Mouse (Mus musculus) neural tube, embryonic 14.5 days (tissue): ENCODE data around the gene Efs. TPM values are rescaled to one million over a fixed set of nuclear protein-coding genes. Genes with fewer than 3 reads are reported as not detected.

Experiments used
- ATAC-seq: fragments of 200-750 bp; cut with Nextera tagmentation; 2 replicates; pipeline ENCODE4 v1.8.0; 2017; ENCODE audit warnings: low read depth, mild to moderate bottlenecking, moderate TSS enrichment, moderate library complexity
- H3K27ac ChIP-seq: fragments of 300-500 bp; sonication (generic); 2 replicates; pipeline ENCODE4 v1.5.1; 2014; ENCODE audit warnings: low read depth, mild to moderate bottlenecking, control low read depth, low read length, moderate library complexity, mixed read lengths
- H3K27me3 ChIP-seq: fragments of 300-500 bp; sonication (generic); 2 replicates; pipeline ENCODE4 v1.6.1; 2014; ENCODE audit warnings: low read length; ENCODE audit not compliant: control insufficient read depth, insufficient read depth
- H3K36me3 ChIP-seq: fragments of 300-500 bp; sonication (generic); 2 replicates; pipeline ENCODE4 v1.6.1; 2014; ENCODE audit warnings: low read length, mixed read lengths; ENCODE audit not compliant: control insufficient read depth, insufficient read depth
- H3K4me1 ChIP-seq: fragments of 300-500 bp; sonication (generic); 2 replicates; pipeline ENCODE4 v1.6.1; 2014; ENCODE audit warnings: low read length; ENCODE audit not compliant: control insufficient read depth, insufficient read depth
- H3K4me2 ChIP-seq: fragments of 300-500 bp; sonication (generic); 2 replicates; pipeline ENCODE4 v1.6.1; 2014; ENCODE audit warnings: mild to moderate bottlenecking, low read depth, low read length, control low read depth
- H3K4me3 ChIP-seq: fragments of 300-500 bp; sonication (generic); 2 replicates; pipeline ENCODE4 v1.5.1; 2014; ENCODE audit warnings: low read depth, low read length, control low read depth, mixed read lengths
- H3K9ac ChIP-seq: fragments of 300-500 bp; sonication (generic); replicated peaks from 2 replicates; pipeline ENCODE4 v1.6.1; 2014; ENCODE audit warnings: low read depth, mild to moderate bottlenecking, control low read depth, low read length, mixed read lengths
- H3K9me3 ChIP-seq: fragments of 300-500 bp; sonication (generic); 2 replicates; pipeline ENCODE4 v1.6.1; 2016; ENCODE audit warnings: low read length; ENCODE audit not compliant: control insufficient read depth
- WGBS: fragments of 180-500 bp; shearing (Covaris S2); extraction: QIAGEN DNeasy Blood & Tissue Kit; methylation state at CpG from one replicate; pipeline ENCODE4 v1.1.7; 2014; 5-methylcytosine and 5-hydroxymethylcytosine counted together
- polyA plus RNA-seq: library from polyadenylated mRNA; unstranded; fragments of >200 nt; fragmentation: Nextera tagmentation; extraction: Ambion mirVana; gene quantifications from 2 replicates; pipeline ENCODE4 v1.2.1, GENCODE M21; 2014

Efs gene
- polyA plus RNA-seq, 1 experiment from 2014 or later, result 9.9 TPM

DNA sequence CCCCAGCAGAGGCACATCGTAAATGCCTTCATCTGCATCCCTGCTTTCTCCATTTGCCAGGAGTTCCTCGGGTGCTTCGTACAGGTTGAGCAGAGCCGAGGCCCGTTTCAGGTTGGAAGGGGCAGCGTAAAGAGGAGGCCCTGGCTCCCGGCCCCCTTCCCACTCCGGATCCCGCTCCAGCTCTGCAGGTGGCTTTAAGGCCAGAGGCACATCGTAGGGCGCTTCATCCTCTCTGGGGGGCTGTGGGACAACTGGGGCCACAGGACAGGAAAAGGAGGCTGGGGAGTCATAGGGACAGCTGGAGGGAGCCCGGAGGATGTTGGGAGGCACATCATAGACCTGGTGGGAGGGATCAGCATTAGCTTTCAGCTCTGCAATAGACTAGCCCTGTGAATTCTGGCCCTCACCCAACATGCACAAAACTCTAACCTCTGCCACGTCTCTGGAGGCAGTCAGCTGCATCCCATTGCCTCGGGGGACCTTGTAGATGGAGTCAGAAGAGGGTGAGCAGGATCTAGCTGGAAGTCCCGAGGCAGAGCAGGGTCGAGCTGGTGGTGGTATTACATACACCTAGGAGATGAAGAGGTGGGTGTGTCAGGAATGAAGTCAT lies 5.7 kb downstream of the Efs start:
- Histone ChIP-seq H3K27me3 (no peaks in the 10 kb centered on the region), H3K36me3 (peaks cover 6% of the 10 kb centered on the region; the same call in 1 of the 2 replicates), H3K27ac (no peak overlapping the region), H3K9ac (no peak overlapping the region), H3K9me3 (no peaks in the 10 kb centered on the region; the same call in 1 of the 2 replicates), H3K4me2 (no peak overlapping the region), H3K4me3 (no peak overlapping the region), H3K4me1 (peaks cover 1% of the 10 kb centered on the region; the same call in 1 of the 2 replicates)
- no peak for ATAC-seq
- 92% methylated on average over 16 of the region's 16 CpGs for WGBS

DNA sequence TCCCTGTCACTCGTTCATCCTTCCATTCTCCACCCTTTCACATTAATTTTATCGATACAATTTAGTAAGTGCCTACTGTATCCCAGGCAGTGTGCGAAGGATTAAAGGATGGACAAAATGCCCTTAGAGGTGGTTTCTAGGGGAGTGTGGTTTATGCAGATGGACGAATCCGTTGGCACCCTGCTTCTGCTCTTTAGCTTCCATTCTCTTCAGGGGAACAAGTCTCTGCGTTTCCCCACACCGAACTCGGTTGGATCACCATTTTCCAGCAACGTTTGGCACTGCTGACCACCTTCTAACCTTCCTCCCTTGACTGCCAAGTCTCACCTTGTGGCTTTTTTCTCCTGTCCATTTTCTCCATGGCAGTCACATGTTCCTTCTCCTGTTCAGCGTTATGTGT lies 12.6 kb downstream of the Efs start:
- Histone ChIP-seq H3K36me3 (peaks cover 24% of the 10 kb centered on the region), H3K9me3 (no peaks in the 10 kb centered on the region), H3K27me3 (no peaks in the 10 kb centered on the region), H3K27ac (peak overlapping the region; percentile 93), H3K4me1 (peaks cover 20% of the 10 kb centered on the region; the same call in 1 of the 2 replicates), H3K9ac (peak overlapping the region; percentile 97), H3K4me3 (peak overlapping the region; percentile 88), H3K4me2 (peak overlapping the region; percentile 96)
- WGBS, result 16% methylated on average over 10 of the region's 10 CpGs
- no peak for ATAC-seq

DNA sequence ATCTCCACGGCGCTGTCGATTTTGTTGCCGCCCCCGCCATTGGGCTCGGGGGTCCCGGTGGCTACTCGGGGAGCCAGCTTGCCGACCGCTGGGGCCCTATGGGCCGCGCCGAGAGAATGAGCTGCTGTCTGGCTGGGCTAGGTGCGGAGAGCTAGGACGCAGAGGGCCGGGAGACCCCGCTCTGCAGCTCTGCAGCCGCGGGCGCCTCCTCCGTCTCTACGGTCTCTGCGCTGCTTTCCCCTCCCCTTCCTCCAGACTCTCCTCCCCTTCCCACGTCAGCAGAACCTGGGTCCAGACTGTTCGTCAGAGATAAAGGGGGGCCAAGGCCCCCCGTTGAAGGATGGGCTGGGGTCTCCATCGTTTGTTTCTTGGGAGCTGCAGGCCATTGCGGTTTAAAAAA lies 13.0 kb downstream of the Efs start, which contains the start of gene Slc22a17:
Gene Slc22a17 (minus strand): TSS at position 247 of the 400 bp plus-strand sequence.
- Histone ChIP-seq H3K27me3 (no peaks in the 10 kb centered on the region), H3K27ac (peak within 1 kb of the TSS; percentile 93), H3K9ac (peak within 1 kb of the TSS; percentile 97), H3K36me3 (peaks cover 29% of the 10 kb centered on the region), H3K4me2 (peak within 1 kb of the TSS; percentile 96), H3K4me1 (peaks cover 20% of the 10 kb centered on the region; the same call in 1 of the 2 replicates), H3K4me3 (peak within 1 kb of the TSS; percentile 88), H3K9me3 (no peaks in the 10 kb centered on the region)
- WGBS, result under 1% methylated on average over 24 of the region's 28 CpGs
- peak; percentile 98 for ATAC-seq

DNA sequence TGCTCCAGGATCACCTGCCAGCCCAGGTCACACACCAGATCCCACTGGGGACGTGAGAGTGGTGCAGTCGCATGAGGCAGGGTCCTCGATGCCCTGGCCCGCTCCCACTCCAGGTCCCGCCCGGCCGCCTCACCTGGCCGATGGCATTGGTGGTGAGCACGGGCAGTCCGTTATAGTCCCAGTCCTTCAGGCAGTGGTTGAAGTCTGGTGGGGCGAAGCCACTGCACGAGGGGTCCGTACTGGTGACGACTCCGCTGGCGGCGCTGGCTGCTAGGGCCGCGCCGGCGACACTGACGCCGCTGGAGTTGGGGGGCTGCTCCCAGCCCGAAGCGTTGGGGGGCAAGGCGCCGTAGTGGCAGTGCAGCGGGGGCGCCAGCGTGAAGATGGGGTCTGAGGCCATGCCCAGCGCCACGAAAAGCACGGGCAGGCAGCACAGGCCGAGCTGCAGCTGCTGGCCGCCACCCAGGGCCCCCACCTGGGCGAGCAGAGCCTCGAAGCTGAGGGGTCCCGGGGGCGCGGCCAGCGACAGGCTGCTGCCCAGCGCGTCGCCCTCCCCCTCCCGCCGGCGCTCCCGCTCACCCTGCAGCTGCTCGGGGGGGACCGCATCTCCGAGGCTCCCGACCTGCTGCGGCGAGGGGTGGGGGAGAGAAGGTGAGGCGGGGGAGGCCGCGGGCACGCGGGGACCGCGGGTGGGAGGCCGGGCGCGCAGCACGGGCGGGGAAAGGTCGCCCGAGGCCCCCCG lies 13.6 kb downstream of the Efs start:
- Histone ChIP-seq H3K9me3 (no peaks in the 10 kb centered on the region), H3K4me1 (peaks cover 20% of the 10 kb centered on the region; the same call in 1 of the 2 replicates), H3K4me2 (peak overlapping the region; percentile 96), H3K9ac (peak overlapping the region; percentile 97), H3K27me3 (no peaks in the 10 kb centered on the region), H3K4me3 (peak overlapping the region; percentile 88), H3K27ac (peak overlapping the region; percentile 93), H3K36me3 (peaks cover 35% of the 10 kb centered on the region)
- 2% methylated on average over 62 of the region's 69 CpGs for WGBS
- ATAC-seq, result peak; percentile 70

DNA sequence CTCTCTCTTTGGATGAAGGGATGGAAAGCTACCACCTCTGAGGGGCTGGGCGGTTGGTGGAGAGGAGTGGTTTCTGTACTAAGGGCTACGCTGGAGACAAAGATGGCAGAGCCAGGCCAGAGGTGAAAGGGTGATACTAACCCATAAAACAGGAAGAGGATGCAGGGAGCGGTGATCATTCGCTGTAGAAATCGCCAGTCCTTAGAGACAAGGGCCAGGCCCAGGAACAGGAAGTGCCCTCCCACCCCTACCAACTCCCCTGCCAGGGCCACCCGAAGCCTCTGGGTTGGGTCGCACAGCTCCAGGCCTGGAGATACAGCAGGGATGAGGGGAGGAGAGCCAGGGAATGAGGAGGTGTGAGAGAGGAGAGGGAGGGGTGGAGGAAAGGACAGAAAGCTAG lies 17.2 kb downstream of the Efs start:
- no peaks in the 10 kb centered on the region for H3K27me3 ChIP-seq
- peaks cover 18% of the 10 kb centered on the region; the same call in 1 of the 2 replicates for H3K4me1 ChIP-seq
- H3K4me3 ChIP-seq, result no peak overlapping the region
- H3K4me2 ChIP-seq, result no peak overlapping the region
- H3K36me3 ChIP-seq, result peaks cover 51% of the 10 kb centered on the region
- H3K9me3 ChIP-seq, result no peaks in the 10 kb centered on the region
- no peak for ATAC-seq
- WGBS, result 83% methylated on average over 7 of the region's 7 CpGs
- H3K27ac ChIP-seq, result no peak overlapping the region
- H3K9ac ChIP-seq, result no peak overlapping the region

DNA sequence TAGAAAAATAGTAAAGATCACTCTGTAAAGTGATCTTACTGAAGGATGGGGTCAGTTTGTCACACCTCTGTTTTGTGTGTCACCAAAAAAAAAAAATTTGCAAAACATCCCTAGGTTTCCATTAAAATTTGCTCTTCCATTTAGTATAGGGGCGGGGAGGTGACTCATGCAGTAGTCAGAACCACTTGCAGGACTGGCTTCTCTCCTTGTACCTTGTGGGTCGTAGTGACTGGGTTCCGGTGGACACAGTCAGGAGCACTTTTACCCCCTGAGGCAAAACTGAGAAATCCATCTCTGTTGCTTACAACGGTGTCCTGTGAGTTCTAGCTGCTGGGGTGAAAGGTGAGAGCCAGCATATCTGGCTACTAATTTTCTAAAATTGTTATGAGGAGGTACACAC lies 22.3 kb downstream of the Efs start:
- H3K4me3 ChIP-seq, result no peak overlapping the region
- H3K36me3 ChIP-seq, result peaks cover 36% of the 10 kb centered on the region
- no peak for ATAC-seq
- 93% methylated on average over 4 of the region's 4 CpGs for WGBS
- no peaks in the 10 kb centered on the region for H3K4me1 ChIP-seq
- H3K9ac ChIP-seq, result no peak overlapping the region
- H3K27me3 ChIP-seq, result no peaks in the 10 kb centered on the region
- no peak overlapping the region for H3K4me2 ChIP-seq
- no peaks in the 10 kb centered on the region for H3K9me3 ChIP-seq
- no peak overlapping the region for H3K27ac ChIP-seq

DNA sequence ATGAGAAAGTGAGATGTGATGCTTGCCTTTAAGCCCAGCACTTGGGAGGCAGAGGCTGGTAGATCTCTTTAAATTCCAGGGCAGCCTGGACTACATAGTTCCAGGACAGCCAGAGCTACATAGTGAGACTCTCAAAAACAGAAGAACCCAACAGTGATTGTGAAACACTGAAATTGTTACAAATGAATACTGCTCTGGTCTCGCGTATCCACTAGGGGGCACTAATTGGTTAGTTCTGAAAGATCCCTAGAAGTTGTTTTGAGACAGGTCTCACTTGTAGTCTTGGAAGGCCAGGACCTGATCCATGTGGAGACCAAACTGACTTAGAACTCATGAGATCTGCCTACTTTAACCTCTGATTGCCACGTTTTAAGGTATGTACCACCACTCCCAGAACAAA lies 25.5 kb downstream of the Efs start:
- Histone ChIP-seq H3K9me3 (no peaks in the 10 kb centered on the region), H3K9ac (no peak overlapping the region), H3K27me3 (no peaks in the 10 kb centered on the region), H3K27ac (no peak overlapping the region), H3K4me2 (no peak overlapping the region), H3K4me1 (0 out of 2 replicates have a peak, but pooled peaks cover 6% of the 10 kb centered on the region), H3K4me3 (no peak overlapping the region), H3K36me3 (peaks cover 38% of the 10 kb centered on the region)
- ATAC-seq, result peak; percentile 75
- WGBS, result 0% methylated on average over 3 of the region's 3 CpGs

DNA sequence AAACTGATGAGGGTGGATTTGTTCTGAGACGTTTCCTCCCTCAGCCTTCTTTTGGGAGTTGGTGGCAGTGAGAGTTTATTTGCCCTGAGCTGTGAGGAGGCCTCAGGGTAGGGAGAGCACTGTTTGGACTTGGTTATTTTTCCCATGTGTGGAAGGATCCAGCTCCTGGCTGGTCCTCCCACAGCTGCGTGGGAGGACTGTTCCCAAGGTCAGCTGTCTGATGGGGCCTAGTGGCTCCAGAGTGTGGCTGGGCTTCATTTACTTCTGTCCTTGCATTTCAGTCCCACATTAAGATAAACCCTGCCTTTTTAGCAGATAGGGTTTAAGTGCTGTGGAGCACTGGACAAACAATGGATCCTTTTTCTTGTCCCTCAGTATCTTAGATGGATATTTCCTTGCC lies 28.5 kb downstream of the Efs start:
- WGBS, result 71% methylated on average over 2 of the region's 2 CpGs
- H3K4me1 ChIP-seq, result 0 out of 2 replicates have a peak, but pooled peaks cover 9% of the 10 kb centered on the region
- ATAC-seq, result no peak

More for the DNA sequence above, 28.5 kb downstream of the Efs start:
- Histone ChIP-seq H3K36me3 (peaks cover 31% of the 10 kb centered on the region), H3K4me2 (no peak overlapping the region), H3K27me3 (no peaks in the 10 kb centered on the region), H3K9ac (no peak overlapping the region; the same call in 1 of the 2 replicates), H3K9me3 (no peaks in the 10 kb centered on the region), H3K4me3 (no peak overlapping the region), H3K27ac (no peak overlapping the region)
